Mouse (Mus musculus) embryonic facial prominence, embryonic 13.5 days (tissue): Measurements from ENCODE around the gene Exo5. TPM values are rescaled to one million over a fixed set of nuclear protein-coding genes. Genes with fewer than 3 reads are reported as not detected.

Experiments used
- ATAC-seq: fragments of 200-750 bp; cut with Nextera tagmentation; 2 replicates; pipeline ENCODE4 v1.8.0; 2017; ENCODE audit warnings: low read depth; ENCODE audit not compliant: insufficient number of reproducible peaks, insufficient read depth, low FRiP score, low TSS enrichment
- H3K27ac ChIP-seq: fragments of 300-500 bp; sonication (generic); 2 replicates; pipeline ENCODE4 v1.5.1; 2015; ENCODE audit warnings: moderate library complexity, mild to moderate bottlenecking, inconsistent platforms
- H3K27me3 ChIP-seq: fragments of 300-500 bp; sonication (generic); 2 replicates; pipeline ENCODE4 v1.6.1; 2015; ENCODE audit warnings: mild to moderate bottlenecking, inconsistent platforms
- H3K36me3 ChIP-seq: fragments of 300-500 bp; sonication (generic); 2 replicates; pipeline ENCODE4 v1.6.1; 2015; ENCODE audit warnings: mild to moderate bottlenecking, inconsistent platforms
- H3K4me1 ChIP-seq: fragments of 300-500 bp; sonication (generic); 2 replicates; pipeline ENCODE4 v1.6.1; 2015; ENCODE audit warnings: inconsistent platforms
- H3K4me2 ChIP-seq: fragments of 300-500 bp; sonication (generic); 2 replicates; pipeline ENCODE4 v1.6.1; 2015; ENCODE audit warnings: moderate library complexity, mild to moderate bottlenecking, inconsistent platforms
- H3K4me3 ChIP-seq: fragments of 300-500 bp; sonication (generic); 2 replicates; pipeline ENCODE4 v1.5.1; 2015; ENCODE audit warnings: mild to moderate bottlenecking, inconsistent platforms
- H3K9ac ChIP-seq: fragments of 300-500 bp; sonication (generic); 2 replicates; pipeline ENCODE4 v1.6.1; 2015; ENCODE audit warnings: mild to moderate bottlenecking, inconsistent platforms
- H3K9me3 ChIP-seq: fragments of 300-500 bp; sonication (generic); 2 replicates; pipeline ENCODE4 v1.6.1; 2016; ENCODE audit warnings: inconsistent platforms
- WGBS: fragments of 180-500 bp; shearing (Covaris S2); methylation state at CpG from one replicate; pipeline ENCODE4 v1.1.7; 2015; ENCODE audit warnings: mixed read lengths; 5-methylcytosine and 5-hydroxymethylcytosine counted together
- polyA plus RNA-seq: library from polyadenylated mRNA; unstranded; fragments of >200 nt; fragmentation: Nextera tagmentation; extraction: Ambion mirVana; gene quantifications from 2 replicates; pipeline ENCODE4 v1.2.1, GENCODE M21; 2015

The Exo5 gene
- polyA plus RNA-seq, 1 experiment from 2014 or later = 35.7 TPM

GRCm38 (mm10) chr4:120904533-120904932 is 20.3 kb downstream of the Exo5 start:
- H3K9me3 ChIP-seq = no peaks in the 10 kb centered on the region
- no peaks in the 10 kb centered on the region for H3K36me3 ChIP-seq
- H3K27me3 ChIP-seq = no peaks in the 10 kb centered on the region
- H3K4me3 ChIP-seq = no peak overlapping the region
- 0 out of 2 replicates have a peak, but pooled peaks cover under 1% of the 10 kb centered on the region for H3K4me1 ChIP-seq
- ATAC-seq = no peak
- H3K27ac ChIP-seq = no peak overlapping the region
- H3K4me2 ChIP-seq = no peak overlapping the region
- 79% methylated on average over 4 of the region's 4 CpGs for WGBS
- H3K9ac ChIP-seq = no peak overlapping the region

DNA sequence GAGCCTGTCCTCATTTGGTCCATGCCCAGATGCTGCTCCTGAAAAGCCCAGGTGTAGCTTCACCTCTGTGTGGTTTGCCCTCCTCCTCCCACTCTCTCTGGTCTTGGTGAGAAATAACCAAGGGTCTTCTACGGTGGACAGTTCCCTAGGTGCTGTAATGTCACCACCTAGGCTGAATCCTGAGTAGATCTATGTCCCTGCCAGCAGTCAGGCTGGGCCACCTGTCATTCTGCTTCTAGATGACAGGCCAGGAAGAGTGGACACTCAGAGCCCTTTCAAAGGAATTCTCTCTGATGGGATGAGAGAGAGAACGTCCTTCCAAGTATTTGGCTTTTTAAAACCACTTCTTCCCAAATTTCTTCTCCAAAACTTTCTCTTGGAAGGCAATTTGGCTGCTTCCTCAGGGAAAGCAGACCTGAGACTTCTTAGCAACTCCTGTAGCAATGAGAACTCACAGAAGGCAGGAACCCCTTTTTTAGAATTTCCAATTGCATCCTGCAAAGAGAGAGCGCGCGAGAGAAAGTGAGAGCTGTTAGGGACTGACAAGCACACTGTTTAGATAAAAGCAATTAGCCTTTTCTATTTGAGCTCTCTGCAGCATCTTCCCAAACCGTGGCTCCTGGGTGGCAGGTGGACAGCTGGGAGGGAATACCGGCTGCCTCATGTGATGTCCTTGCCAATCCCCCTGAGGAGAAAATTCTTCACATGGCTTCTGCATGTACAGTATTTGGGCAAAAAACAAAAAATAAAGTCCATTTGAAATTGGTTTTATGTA is 28.8 kb downstream of the Exo5 start:
- Histone ChIP-seq H3K9me3 (no peaks in the 10 kb centered on the region), H3K4me3 (no peak overlapping the region), H3K4me2 (no peak overlapping the region), H3K36me3 (no peaks in the 10 kb centered on the region), H3K27me3 (peaks cover 15% of the 10 kb centered on the region), H3K4me1 (peaks cover 15% of the 10 kb centered on the region), H3K9ac (no peak overlapping the region), H3K27ac (no peak overlapping the region)
- 75% methylated on average over 7 of the region's 7 CpGs for WGBS
- no peak for ATAC-seq

DNA sequence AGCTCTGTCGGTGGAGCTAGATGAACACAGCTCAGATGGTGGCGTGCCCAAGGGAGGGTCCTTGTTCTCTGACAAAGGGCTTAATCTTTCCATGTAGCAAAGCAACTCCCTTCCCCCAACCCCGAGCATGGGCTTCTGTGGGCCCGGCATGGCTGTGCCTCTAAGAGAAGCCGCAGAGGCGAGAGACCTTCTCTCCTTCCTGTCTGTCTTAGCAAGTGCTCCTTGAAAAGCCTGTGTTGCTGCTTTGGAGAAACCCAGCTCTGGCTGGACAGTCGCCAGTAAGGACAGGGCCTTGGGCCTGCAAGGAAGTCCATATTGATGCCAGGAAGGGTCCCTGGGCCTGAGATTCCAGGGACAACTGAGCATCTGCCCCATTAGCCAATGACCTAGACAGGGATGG is 29.6 kb downstream of the Exo5 start:
- ATAC-seq = no peak
- H3K36me3 ChIP-seq = no peaks in the 10 kb centered on the region
- H3K27ac ChIP-seq = no peak overlapping the region
- 78% methylated on average over 7 of the region's 7 CpGs for WGBS
- peaks cover 23% of the 10 kb centered on the region for H3K4me1 ChIP-seq
- H3K9me3 ChIP-seq = no peaks in the 10 kb centered on the region
- no peak overlapping the region for H3K4me3 ChIP-seq
- H3K27me3 ChIP-seq = peaks cover 15% of the 10 kb centered on the region
- H3K4me2 ChIP-seq = no peak overlapping the region
- no peak overlapping the region for H3K9ac ChIP-seq

GRCm38 (mm10) chr4:120894584-120894983 is 30.2 kb downstream of the Exo5 start:
- Histone ChIP-seq H3K9me3 (no peaks in the 10 kb centered on the region), H3K36me3 (no peaks in the 10 kb centered on the region), H3K27me3 (peaks cover 15% of the 10 kb centered on the region), H3K27ac (no peak overlapping the region), H3K4me2 (no peak overlapping the region), H3K4me1 (peaks cover 26% of the 10 kb centered on the region), H3K9ac (no peak overlapping the region), H3K4me3 (no peak overlapping the region)
- ATAC-seq = no peak
- 75% methylated on average over 11 of the region's 11 CpGs for WGBS

- H3K36me3 ChIP-seq = no peaks in the 10 kb centered on the region
- H3K9ac ChIP-seq = no peak overlapping the region
- no peak for ATAC-seq
- H3K27me3 ChIP-seq = peaks cover 15% of the 10 kb centered on the region
- 57% methylated on average over 11 of the region's 11 CpGs for whole genome bisulfite sequencing
- H3K27ac ChIP-seq = no peak overlapping the region
- no peak overlapping the region for H3K4me3 ChIP-seq
- H3K4me2 ChIP-seq = no peak overlapping the region
- H3K9me3 ChIP-seq = no peaks in the 10 kb centered on the region
- peaks cover 26% of the 10 kb centered on the region for H3K4me1 ChIP-seq
These were observed 31.0 kb downstream of the Exo5 start for GRCm38 (mm10) chr4:120893656-120894401.

DNA sequence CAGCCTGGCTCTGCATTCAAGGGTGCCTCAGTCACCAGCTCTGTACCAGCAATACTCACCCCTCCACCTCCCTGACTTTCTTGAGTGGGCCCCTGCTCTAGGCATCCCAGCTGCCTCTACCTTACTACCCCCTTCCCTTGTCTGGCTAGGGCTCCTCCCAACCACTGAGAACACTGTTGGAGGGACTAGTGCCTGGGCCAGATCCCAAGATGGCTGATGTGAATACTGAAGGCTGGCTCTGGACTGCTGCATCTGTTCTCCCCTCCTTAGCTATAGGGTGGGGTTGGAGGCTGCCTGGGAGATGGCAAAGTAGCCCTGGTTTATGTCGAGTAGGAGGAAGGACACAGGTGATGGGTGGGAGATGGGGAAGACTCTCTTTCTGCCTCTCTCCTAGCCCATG is 32.3 kb downstream of the Exo5 start:
- no peak overlapping the region for H3K4me3 ChIP-seq
- no peak overlapping the region for H3K9ac ChIP-seq
- no peak for ATAC-seq
- no peak overlapping the region for H3K27ac ChIP-seq
- no peak overlapping the region for H3K4me2 ChIP-seq
- peaks cover 15% of the 10 kb centered on the region for H3K27me3 ChIP-seq
- no peaks in the 10 kb centered on the region for H3K36me3 ChIP-seq
- H3K9me3 ChIP-seq = no peaks in the 10 kb centered on the region
- H3K4me1 ChIP-seq = peaks cover 28% of the 10 kb centered on the region
- WGBS = 63% methylated on average over 1 of the region's 1 CpGs

- Histone ChIP-seq H3K9ac (no peak overlapping the region), H3K9me3 (no peaks in the 10 kb centered on the region), H3K27ac (no peak overlapping the region), H3K4me2 (no peak overlapping the region), H3K27me3 (peaks cover 15% of the 10 kb centered on the region), H3K4me3 (no peak overlapping the region), H3K4me1 (peaks cover 33% of the 10 kb centered on the region), H3K36me3 (no peaks in the 10 kb centered on the region)
- ATAC-seq = no peak
These were observed 32.9 kb downstream of the Exo5 start for GRCm38 (mm10) chr4:120891960-120892359.

DNA sequence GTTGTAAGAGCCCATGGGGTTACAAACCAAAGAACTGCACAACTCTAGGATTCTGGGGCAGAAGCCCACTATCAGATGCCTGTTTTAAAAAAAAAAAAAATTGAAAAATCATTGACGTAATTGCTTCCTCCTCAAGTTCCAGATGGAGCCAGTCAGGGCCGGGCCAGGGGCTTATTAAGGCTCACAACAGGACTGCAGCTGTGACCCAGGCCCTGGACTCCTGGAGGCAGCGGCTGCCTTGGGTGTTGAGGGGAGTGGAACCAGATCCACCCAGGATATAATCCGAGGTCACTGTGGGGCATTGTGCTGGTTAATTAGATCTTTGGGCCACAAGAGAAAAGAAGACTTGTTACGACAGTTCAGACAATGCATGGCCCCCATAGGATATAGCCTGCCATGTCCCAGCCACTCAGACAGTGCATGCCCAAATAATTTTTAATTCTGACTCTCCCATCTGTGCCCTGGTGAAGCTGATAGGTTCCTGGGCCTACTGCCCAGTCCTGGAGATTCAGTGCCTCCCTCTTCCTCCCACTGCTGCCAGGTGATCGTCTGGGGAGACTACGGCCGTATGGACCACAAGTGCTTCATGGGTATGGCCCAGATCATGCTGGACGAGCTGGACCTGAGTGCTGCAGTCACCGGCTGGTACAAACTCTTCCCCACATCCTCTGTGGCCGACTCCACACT is 33.9 kb downstream of the Exo5 start:
- Histone ChIP-seq H3K4me3 (no peak overlapping the region), H3K27ac (no peak overlapping the region), H3K27me3 (peaks cover 15% of the 10 kb centered on the region; the same call in 1 of the 2 replicates), H3K9ac (no peak overlapping the region), H3K4me2 (no peak overlapping the region), H3K4me1 (peaks cover 40% of the 10 kb centered on the region), H3K9me3 (no peaks in the 10 kb centered on the region), H3K36me3 (no peaks in the 10 kb centered on the region)
- no peak for ATAC-seq
- 47% methylated on average over 11 of the region's 11 CpGs for WGBS

GRCm38 (mm10) chr4:120888884-120889283 is 35.9 kb downstream of the Exo5 start:
- Histone ChIP-seq H3K27ac (no peak overlapping the region), H3K9me3 (no peaks in the 10 kb centered on the region), H3K4me2 (no peak overlapping the region), H3K4me3 (no peak overlapping the region), H3K27me3 (peaks cover 9% of the 10 kb centered on the region; the same call in 1 of the 2 replicates), H3K4me1 (peaks cover 40% of the 10 kb centered on the region), H3K9ac (no peak overlapping the region), H3K36me3 (no peaks in the 10 kb centered on the region)
- 62% methylated on average over 8 of the region's 8 CpGs for WGBS
- ATAC-seq = no peak

DNA sequence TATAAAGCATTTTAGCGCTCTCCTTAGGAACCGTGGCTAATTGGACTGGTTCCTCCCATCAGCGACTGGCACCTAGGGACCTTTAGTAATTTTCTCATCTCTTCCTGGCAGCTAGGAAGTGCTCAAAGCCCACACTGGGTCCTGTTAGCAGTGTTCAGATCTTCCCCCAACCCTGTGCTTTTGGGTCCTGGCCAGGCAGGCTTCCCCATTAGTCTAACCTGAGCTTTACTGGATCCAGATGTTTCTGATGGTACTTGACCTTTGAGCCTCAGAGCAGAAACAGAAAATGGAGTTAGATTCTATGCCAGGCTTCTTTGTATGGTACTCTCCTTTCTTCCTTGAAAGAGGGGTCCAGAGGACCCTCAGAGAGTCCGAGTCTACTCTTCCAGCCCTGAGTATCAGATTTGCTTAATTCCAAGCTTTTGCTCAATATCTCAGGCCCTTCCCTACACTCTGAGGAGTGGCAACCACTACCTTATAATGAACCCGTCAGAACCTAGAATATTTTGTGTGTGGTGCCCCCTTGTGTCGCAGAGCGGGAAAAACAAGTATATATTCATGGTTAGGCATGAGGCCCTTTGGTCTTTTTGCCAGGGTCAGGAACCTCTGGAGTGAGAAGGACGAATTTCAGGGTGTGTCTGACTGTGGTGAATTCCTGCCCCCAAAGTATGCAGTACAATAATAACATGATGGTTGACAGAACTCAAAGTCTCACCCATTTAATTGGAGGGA is 37.3 kb downstream of the Exo5 start:
- Histone ChIP-seq H3K9me3 (no peaks in the 10 kb centered on the region), H3K4me1 (peaks cover 36% of the 10 kb centered on the region), H3K27me3 (peaks cover 6% of the 10 kb centered on the region; the same call in 1 of the 2 replicates), H3K27ac (no peak overlapping the region), H3K4me3 (no peak overlapping the region), H3K9ac (no peak overlapping the region), H3K4me2 (no peak overlapping the region), H3K36me3 (no peaks in the 10 kb centered on the region)
- WGBS = 18% methylated on average over 8 of the region's 8 CpGs
- ATAC-seq = no peak

DNA sequence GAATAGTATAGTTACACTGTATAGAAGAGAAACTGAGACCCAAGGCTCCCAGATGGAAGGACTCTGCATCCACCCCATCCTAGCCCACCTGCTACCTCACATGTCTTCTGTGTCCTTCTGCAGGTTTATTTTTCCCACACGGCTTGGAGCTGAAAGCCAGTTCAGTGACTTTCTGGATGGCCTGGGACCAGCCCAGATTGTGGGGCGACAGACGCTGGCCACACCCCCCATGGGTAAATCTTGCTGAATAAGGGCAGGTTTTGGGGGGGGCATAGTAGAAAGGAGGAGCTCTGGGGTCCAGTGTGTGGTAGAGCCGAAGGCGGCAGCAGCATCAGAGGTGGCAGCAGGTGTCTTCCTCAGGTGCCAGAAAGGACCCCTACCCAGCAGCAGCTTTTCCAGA is 38.0 kb downstream of the Exo5 start:
- 82% methylated on average over 5 of the region's 5 CpGs for WGBS
- H3K4me1 ChIP-seq = peaks cover 42% of the 10 kb centered on the region
- H3K9me3 ChIP-seq = no peaks in the 10 kb centered on the region
- no peaks in the 10 kb centered on the region for H3K36me3 ChIP-seq
- H3K27me3 ChIP-seq = peaks cover 8% of the 10 kb centered on the region; the same call in 1 of the 2 replicates
- no peak for ATAC-seq
- H3K4me3 ChIP-seq = no peak overlapping the region
- no peak overlapping the region for H3K27ac ChIP-seq
- no peak overlapping the region for H3K9ac ChIP-seq
- no peak overlapping the region for H3K4me2 ChIP-seq
